Mouse (Mus musculus): ENCODE measurements around the gene Dapk2.
"Not testable (repeated sequence)": the region's sequence is repeated elsewhere in the genome, so short reads cannot be mapped to it uniquely, and the experiment has no call there.

Gene Dapk2

DNA sequence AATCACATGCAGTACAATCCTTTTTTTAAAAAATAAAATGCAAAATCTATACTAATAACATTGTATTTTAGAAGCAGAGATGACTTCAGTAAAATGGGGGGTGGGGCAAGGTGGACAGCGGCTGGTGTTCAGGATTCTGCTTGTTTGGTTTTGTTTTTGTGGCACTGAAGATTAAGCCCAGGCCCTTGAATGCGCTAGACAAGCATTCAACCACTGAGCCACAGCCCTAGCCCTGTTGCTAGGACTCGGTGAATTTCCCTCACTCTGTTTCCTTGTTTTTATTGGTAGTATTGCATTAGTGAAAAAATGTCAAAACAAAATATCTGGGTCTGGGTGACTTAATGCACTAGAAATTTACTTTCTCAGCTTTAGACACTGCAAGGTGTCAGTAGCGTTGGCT is 118.0 kb downstream of the Dapk2 start:
- no peak for DNase-seq (ENCODE audit: low spot score)

DNA sequence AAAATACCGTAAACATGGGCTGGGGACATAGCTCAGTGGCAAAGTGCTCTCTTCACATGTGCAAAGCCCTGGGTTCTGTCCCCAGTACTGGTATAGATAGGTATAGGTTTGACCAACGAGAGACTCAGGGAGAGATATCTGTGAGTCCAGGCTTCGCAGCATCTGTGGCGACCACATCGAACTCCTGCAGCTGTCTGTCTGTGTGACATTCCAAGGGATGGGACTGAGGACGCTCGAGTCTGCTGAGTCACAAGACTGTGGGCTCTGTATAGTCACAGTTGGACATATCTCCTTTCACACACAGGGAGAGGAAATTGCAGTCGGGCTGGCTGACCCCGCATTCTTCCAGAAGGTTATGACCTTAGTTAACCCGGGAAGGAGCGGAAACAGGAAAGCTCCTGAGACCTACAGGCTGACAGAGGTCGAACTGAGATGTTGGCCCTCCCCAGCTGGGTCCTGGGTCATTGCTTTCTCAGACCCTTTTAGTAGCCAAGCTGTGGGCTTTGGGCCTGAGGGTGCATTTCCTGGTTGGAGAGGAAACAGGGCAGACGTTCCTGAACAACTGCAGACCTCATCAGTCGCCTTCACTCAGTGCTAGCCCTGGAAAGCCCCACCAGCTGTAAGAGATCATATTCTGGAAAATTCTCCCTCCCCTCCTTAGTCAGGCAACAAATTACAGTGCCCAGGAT is 118.8 kb downstream of the Dapk2 start:
- peak; percentile 88 for DNase-seq (ENCODE audit: low spot score)

GRCm38 (mm10) chr9:66279647-66280046 is 121.6 kb downstream of the Dapk2 start:
- DNase-seq (ENCODE audit: low spot score): no peak

DNA sequence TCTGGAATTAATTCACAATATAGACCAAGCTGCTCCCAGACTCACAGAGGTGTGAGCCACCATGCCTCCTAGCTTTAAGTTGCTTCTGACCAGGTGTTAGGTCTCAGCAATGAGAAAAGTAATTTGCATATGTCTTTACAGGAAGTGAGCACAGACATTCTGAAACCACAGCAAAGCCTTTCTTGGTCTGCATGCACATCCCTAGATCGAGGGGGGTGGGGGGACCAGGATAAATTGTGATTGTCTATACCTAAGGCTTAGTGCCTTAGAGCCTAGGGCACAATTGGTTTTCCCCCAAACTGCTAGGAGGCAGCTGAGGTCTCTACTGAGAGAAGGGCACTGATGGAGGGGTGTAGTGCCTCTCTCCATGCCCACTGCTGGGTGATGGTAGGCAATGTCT is 122.5 kb downstream of the Dapk2 start:
- no peak for DNase-seq (ENCODE audit: low spot score)

GRCm38 (mm10) chr9:66281501-66281951 is 123.5 kb downstream of the Dapk2 start:
- DNase-seq (ENCODE audit: low spot score): no peak

DNA sequence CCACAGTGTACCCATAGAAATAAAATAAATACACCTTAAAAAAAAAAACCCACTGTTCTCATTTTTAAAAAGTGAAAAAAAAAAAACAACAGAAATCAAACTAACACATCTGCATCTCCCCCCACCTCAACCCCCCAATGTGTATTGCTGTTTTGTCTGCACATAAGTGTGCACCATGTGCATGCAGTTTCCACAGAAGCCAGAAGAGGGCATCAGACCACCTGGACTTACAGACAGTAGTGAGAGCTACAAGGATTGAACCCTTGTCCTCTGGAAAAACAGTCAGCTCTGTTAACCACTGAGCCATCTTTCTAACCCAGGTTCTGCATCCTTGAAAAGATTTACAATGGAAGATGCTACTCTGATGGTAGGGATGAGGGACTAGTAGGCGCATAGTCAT is 124.6 kb downstream of the Dapk2 start:
- DNase-seq (ENCODE audit: low spot score): no peak

DNA sequence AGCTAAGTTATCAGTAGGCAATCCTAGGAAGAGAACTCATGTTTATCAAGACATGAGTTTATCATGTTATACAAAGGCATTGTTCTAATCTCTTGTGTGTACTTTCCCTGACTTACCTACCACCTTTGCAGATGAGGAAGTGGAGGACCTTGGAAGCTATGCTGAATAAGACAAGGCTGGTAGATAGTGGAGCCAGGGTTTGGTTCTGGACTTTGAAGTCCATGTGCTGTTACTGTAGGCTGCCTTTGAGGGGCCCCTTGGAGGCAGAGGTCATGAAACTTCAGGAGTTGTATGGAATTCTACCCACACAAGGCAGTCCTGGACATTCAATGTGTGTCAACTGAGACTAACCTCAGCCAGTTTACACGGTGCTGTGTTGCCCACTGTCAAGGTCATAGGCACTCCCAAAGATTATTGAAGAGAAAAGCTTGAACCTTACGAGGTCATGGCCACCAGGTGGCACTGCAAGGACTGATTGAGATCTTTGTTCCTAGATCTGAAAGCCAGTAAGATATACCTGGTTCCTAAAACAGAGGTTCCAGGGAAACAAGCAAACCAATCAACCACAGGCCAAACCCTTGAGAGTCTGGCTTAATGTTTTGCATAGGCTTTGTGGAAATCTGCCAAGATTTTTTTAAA is 125.7 kb downstream of the Dapk2 start:
- peak; percentile 90 for DNase-seq (ENCODE audit: low spot score)

- not testable (repeated sequence) for DNase-seq (ENCODE audit: low spot score)
These were observed 127.2 kb downstream of the Dapk2 start for GRCm38 (mm10) chr9:66285241-66285640.

- DNase-seq (ENCODE audit: low spot score): peak; percentile 41
These were observed 127.9 kb downstream of the Dapk2 start for GRCm38 (mm10) chr9:66285901-66286300.

DNA sequence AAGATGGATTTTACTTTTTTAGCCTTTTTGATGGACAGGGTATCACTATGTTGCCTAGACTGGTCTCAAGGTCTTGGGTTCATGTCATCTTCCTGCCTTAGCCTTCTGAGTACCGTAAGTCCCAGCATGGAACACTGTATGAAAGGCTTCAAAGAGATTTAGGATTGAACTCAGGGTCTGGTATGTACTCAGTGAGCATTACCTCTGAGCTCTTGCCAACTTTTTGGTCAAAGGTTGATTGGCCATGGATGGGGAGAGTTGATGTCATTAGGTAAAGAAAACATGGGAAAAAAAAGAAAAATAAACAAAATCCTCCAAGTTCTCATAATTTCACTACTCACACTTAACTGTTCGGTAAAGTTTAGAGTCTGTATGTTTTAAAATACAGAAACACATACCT is 132.7 kb downstream of the Dapk2 start:
- no peak for DNase-seq (ENCODE audit: low spot score)

DNA sequence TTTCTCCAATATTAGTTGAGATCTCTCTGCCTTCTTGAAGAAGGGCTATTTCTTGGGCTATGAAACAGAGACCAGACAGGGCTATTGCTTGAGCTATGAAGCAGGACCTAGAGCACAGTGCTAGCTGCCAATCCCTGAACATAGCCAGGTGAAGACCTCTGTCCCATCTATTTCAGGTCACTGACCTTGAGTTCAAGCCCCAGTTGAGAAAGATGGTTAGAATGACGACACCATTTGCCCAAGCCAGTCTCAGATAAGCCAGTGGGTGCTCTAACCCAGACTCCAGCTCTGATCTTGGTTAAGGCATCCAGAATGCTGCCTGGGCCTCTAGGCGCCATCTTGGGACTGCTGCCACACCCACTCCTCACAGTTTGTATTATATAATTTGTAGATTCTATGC is 135.3 kb downstream of the Dapk2 start:
- DNase-seq (ENCODE audit: low spot score): no peak

GRCm38 (mm10) chr9:66294227-66294626 is 136.2 kb downstream of the Dapk2 start:
- no peak for DNase-seq (ENCODE audit: low spot score)

DNA sequence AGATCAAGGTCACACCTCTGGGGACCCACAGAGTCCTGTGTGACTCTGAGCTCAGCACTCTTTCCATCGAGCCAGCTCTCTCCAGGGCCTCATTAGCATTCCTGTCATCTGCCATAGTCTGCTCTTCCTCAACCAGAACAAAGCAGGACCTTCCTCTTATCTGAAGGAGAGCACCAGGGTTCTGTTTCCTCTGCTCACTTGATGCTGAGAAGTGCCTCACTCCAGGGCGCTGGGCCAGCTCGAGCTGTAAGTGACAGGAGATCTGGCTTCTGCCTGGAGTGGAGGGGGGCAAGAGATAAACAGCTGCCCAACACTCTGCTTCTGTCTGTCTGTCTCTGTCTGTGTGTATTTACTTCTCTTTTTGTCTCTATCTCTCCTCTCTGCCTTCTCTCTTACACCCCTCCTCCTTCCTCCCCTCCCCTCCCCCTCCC is 137.0 kb downstream of the Dapk2 start:
- peak; percentile 46 for DNase-seq (ENCODE audit: low spot score)

GRCm38 (mm10) chr9:66295577-66296120 is 137.6 kb downstream of the Dapk2 start:
- DNase-seq (ENCODE audit: low spot score): peak; percentile 43

DNA sequence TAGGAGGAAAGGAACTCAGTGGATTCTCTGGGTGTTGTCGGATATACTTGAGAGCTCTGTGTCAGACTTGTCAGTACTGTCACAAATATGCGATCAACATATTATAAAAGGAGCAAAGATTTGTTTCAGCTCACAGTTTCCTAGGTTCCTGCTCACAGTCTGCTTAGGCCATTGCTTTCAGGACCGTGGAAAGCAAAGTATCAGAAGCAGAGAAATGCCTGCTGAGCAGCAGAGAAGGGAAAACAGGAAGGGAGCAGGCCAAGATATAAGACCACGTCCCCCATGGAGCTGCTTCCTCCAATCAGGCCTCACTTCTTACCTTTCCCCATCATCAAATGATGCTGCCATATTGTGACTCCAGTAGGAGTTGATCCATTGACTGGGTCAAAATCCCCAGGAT is 140.8 kb downstream of the Dapk2 start:
- DNase-seq (ENCODE audit: low spot score): no peak

DNA sequence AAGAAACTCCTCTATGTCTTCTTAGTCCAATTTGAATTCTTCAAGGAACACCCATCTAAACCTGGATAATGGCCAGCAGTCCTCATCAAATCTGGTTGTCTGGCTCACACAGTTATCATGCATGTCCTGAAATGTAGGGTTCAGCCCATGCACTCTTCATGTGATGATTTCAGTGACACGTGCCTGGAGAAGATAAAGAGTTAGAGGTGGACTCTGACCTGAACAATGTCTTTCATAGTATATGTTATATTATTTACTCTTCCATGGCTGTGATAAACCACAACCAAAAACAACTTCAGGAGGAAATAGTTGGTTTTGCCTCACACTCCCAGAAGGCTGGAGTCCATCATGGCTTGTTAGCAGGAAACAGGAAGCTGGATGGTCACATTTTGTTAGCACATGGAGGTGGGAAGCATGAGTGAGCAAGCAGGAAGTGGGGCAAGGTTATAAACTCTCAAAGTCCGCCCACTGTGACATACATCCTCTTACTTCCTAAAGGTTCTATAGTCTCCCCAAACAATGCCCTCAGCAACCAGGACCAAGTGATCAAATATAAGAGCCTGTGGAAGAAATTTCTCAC is 142.5 kb downstream of the Dapk2 start:
- DNase-seq (ENCODE audit: low spot score): no peak

- no peak for DNase-seq (ENCODE audit: low spot score)
These were observed 146.5 kb downstream of the Dapk2 start for GRCm38 (mm10) chr9:66304320-66305090.

- no peak for DNase-seq (ENCODE audit: low spot score)
These were observed 147.4 kb downstream of the Dapk2 start for GRCm38 (mm10) chr9:66305121-66306112.

- no peak for DNase-seq (ENCODE audit: low spot score)
These were observed 148.4 kb downstream of the Dapk2 start for GRCm38 (mm10) chr9:66306414-66306813.

GRCm38 (mm10) chr9:66307341-66307740 is 149.3 kb downstream of the Dapk2 start:
- peak; percentile 82 for DNase-seq (ENCODE audit: low spot score)

GRCm38 (mm10) chr9:66308741-66309140 is 150.7 kb downstream of the Dapk2 start:
- DNase-seq (ENCODE audit: low spot score): no peak

All from embryo, embryonic 10 days (tissue).